Mouse (Mus musculus) CD4-positive naive resting alpha-beta T cell, adult 76 days (primary cell): ENCODE results near the gene Iqcg. TPM values are rescaled to one million over a fixed set of nuclear protein-coding genes. Genes with fewer than 3 reads are reported as not detected.

Experiments used
- total RNA-seq: library from RNA; stranded (reverse); gene quantifications from one replicate; pipeline ENCODE4 v1.2.4, GENCODE M21; 2023

The Iqcg gene
- 0.47 TPM for total RNA-seq

GRCm38 (mm10) chr16:33056095-33056785 is at the start of gene Iqcg, which contains the start of gene Rpl35a:
Gene Iqcg (minus strand): TSS chr16:33056218.
Gene Rpl35a (plus strand): TSS chr16:33056453.

GRCm38 (mm10) chr16:33062024-33062681 is 6.1 kb upstream of the Iqcg start, which contains the start of gene Lmln:
Gene Lmln (plus strand): TSS chr16:33062521.

Other genes with a start within 250 kb of the Iqcg start
- not detected for gene Smbd1, start 245.7 kb downstream of the Iqcg start, total RNA-seq
- gene Fyttd1, start 178.7 kb downstream of the Iqcg start, total RNA-seq: 66.5 TPM
- gene Rubcn, start 178.5 kb downstream of the Iqcg start, total RNA-seq: 21.1 TPM
- gene Lrch3, start 142.1 kb downstream of the Iqcg start, total RNA-seq: 91.7 TPM
- gene Rpl35a, start 235 bp upstream of the Iqcg start, total RNA-seq: 1,804 TPM
- 2.0 TPM for gene Lmln, start 6.3 kb upstream of the Iqcg start, total RNA-seq
- 25.4 TPM for gene Osbpl11, start 128.9 kb upstream of the Iqcg start, total RNA-seq
- gene Snx4, start 195.2 kb upstream of the Iqcg start, total RNA-seq: 59.0 TPM